Comparison of ENCODE assay signal across 21 mouse cellular contexts in genomic region chr10:70623461-70623860, GRCm38 (mm10). TPM values are rescaled to one million over a fixed set of nuclear protein-coding genes. Genes with fewer than 3 reads are reported as not detected.
DNase-seq lines count a peak whose midpoint lies in the region; ATAC-seq and TF ChIP-seq lines count a peak whose summit lies in the region.
"Had no signal": no experiment of that assay in that cellular context is flagged by ENCODE, and none has a peak within 500 bp of the region (broad histone marks: within the 10 kb centered on the region; RNA-seq: fewer than 3 reads in every experiment).

No protein-coding gene starts in this region.

- ATAC-seq in kidney, embryonic 14.5 days (ENCODE audit: low FRiP score, low TSS enrichment): no peak
- ATAC-seq: activated CD4-positive, CD25-positive, alpha-beta regulatory T cell, adult 4 months; CD4-positive, CD25-positive, alpha-beta regulatory T cell, adult 4 months; Patski had no signal

- no peak overlapping the region for H3K4me3 ChIP-seq in kidney, adult 2 months (ENCODE audit: insufficient read depth, low read depth, low read length)
- H3K4me3 ChIP-seq in kidney, embryonic 14.5 days (ENCODE audit: low read length): no peak overlapping the region

- peak; percentile 60 for DNase-seq in kidney, adult 2 months
- no peak for DNase-seq in kidney, adult 11 months
- peak; percentile 51 for DNase-seq in kidney, adult 9 months
- DNase-seq in kidney, postnatal 4 days: no peak
- peak; percentile 11 for DNase-seq in kidney, postnatal 14 days
- DNase-seq: adrenal gland, adult 2 months; adrenal gland, adult 8-10 months; adrenal gland, postnatal 10 days; adrenal gland, postnatal 14 days; adrenal gland, postnatal 25 days; adrenal gland, postnatal 36 days; B cell, adult 2 months; cerebellum, adult 11 months; cerebellum, adult 11-12 months; cerebellum, adult 18-20 months had no signal

- WGBS in kidney, adult 2 months: 76% methylated on average over 3 of the region's 3 CpGs
- WGBS in kidney, embryonic 14.5 days: 93% methylated on average over 3 of the region's 3 CpGs

- H3K9ac ChIP-seq in kidney, embryonic 14.5 days (ENCODE audit: low read depth, low read length): no peak overlapping the region

- no peak for TF ChIP-seq POLR2A in kidney, adult 2 months (IDR thresholded peaks at IDR 0.05; ENCODE audit: low read depth, low read length)

- H3K36me3 ChIP-seq in kidney, adult 2 months (ENCODE audit: control insufficient read depth, insufficient read depth, low read length): no peaks in the 10 kb centered on the region
- H3K36me3 ChIP-seq in kidney, embryonic 14.5 days (ENCODE audit: control insufficient read depth, insufficient read depth, low read length): no peaks in the 10 kb centered on the region
- H3K36me3 ChIP-seq: G1E had no signal

- no peak overlapping the region for H3K4me2 ChIP-seq in kidney, embryonic 14.5 days (replicated peaks; ENCODE audit: low read depth, low read length)

- TF ChIP-seq CTCF in kidney, adult 2 months (conservative IDR thresholded peaks at IDR 0.05; ENCODE audit: insufficient read depth, insufficient read length, low read depth, low read length): no peak

- no peaks in the 10 kb centered on the region for H3K9me3 ChIP-seq in kidney, embryonic 14.5 days (ENCODE audit: control insufficient read depth, low read length)

- no peaks in the 10 kb centered on the region for H3K4me1 ChIP-seq in kidney, adult 2 months (ENCODE audit: control insufficient read depth, insufficient read depth, low read length)
- no peaks in the 10 kb centered on the region for H3K4me1 ChIP-seq in kidney, embryonic 14.5 days (ENCODE audit: control insufficient read depth, insufficient read depth, low read length)

- no peaks in the 10 kb centered on the region for H3K27me3 ChIP-seq in kidney, adult 2 months (replicated peaks; ENCODE audit: control insufficient read depth, insufficient read depth, low read length)
- no peaks in the 10 kb centered on the region for H3K27me3 ChIP-seq in kidney, embryonic 14.5 days (ENCODE audit: control insufficient read depth, insufficient read depth, low read length)
- H3K27me3 ChIP-seq: CH12.LX, Patski had no signal

- H3K27ac ChIP-seq in kidney, adult 2 months (ENCODE audit: insufficient read depth, low read depth, low read length): no peak overlapping the region
- H3K27ac ChIP-seq in kidney, embryonic 14.5 days (ENCODE audit: low read depth, low read length): no peak overlapping the region

RNA-seq across cellular contexts. Expression of gene Phyhipl, which starts 32.3 kb away (rescaled TPM):
- polyA plus RNA-seq in kidney, adult 2 months (2012; rRNA removed): 71.8 and 75.4 TPM in 2 replicates
- 9.9 and 16.1 TPM in 2 replicates for polyA plus RNA-seq in kidney, embryonic 14.5 days (2014; fragmentation: Nextera tagmentation; extraction: Ambion mirVana)
- polyA plus RNA-seq: activated CD4-positive, CD25-positive, alpha-beta regulatory T cell, adult 4 months; CD4-positive, CD25-positive, alpha-beta regulatory T cell, adult 4 months; G1E had no signal

Comparison
In these comparisons a context has a peak if more than half of its experiments do, and no peak if none do; other contexts are left out.
1. DNase-seq: peak in kidney, adult 2 months (single experiment), kidney, adult 9 months (single experiment) and kidney, postnatal 14 days (single experiment); none in kidney, adult 11 months (single experiment) and kidney, postnatal 4 days (0 of 2).